Mouse (Mus musculus) limb, embryonic 13.5 days (tissue): ENCODE measurements around the gene Zfp781. TPM values are rescaled to one million over a fixed set of nuclear protein-coding genes. Genes with fewer than 3 reads are reported as not detected.
"Not testable (repeated sequence)": the region's sequence is repeated elsewhere in the genome, so short reads cannot be mapped to it uniquely, and the experiment has no call there.

Source experiments
- ATAC-seq: fragments of 200-750 bp; cut with Nextera tagmentation; 2 replicates; pipeline ENCODE4 v1.8.0; 2017; ENCODE audit warnings: low read depth, moderate number of reproducible peaks, moderate TSS enrichment; ENCODE audit not compliant: low FRiP score
- H3K27ac ChIP-seq: fragments of 300-500 bp; sonication (generic); 2 replicates; pipeline ENCODE4 v1.5.1; 2015; ENCODE audit warnings: inconsistent platforms, mild to moderate bottlenecking, moderate library complexity
- H3K27me3 ChIP-seq: fragments of 300-500 bp; sonication (generic); 2 replicates; pipeline ENCODE4 v1.6.1; 2015; ENCODE audit warnings: mild to moderate bottlenecking, inconsistent platforms
- H3K36me3 ChIP-seq: fragments of 300-500 bp; sonication (generic); 2 replicates; pipeline ENCODE4 v1.6.1; 2015; ENCODE audit warnings: inconsistent platforms, mild to moderate bottlenecking, moderate library complexity
- H3K4me1 ChIP-seq: fragments of 300-500 bp; sonication (generic); 2 replicates; pipeline ENCODE4 v1.6.1; 2015; ENCODE audit warnings: inconsistent platforms
- H3K4me2 ChIP-seq: fragments of 300-500 bp; sonication (generic); replicated peaks from 2 replicates; pipeline ENCODE4 v1.6.1; 2015; ENCODE audit warnings: inconsistent platforms, mild to moderate bottlenecking, moderate library complexity
- H3K4me3 ChIP-seq: fragments of 300-500 bp; sonication (generic); 2 replicates; pipeline ENCODE4 v1.5.1; 2015; ENCODE audit warnings: moderate library complexity, mild to moderate bottlenecking, inconsistent platforms
- H3K9ac ChIP-seq: fragments of 300-500 bp; sonication (generic); 2 replicates; pipeline ENCODE4 v1.6.1; 2015; ENCODE audit warnings: mild to moderate bottlenecking, inconsistent platforms
- H3K9me3 ChIP-seq: fragments of 300-500 bp; sonication (generic); 2 replicates; pipeline ENCODE4 v1.6.1; 2016; ENCODE audit warnings: inconsistent platforms
- WGBS: fragments of 180-500 bp; shearing (Covaris S2); methylation state at CpG from one replicate; pipeline ENCODE4 v1.1.7; 2015; 5-methylcytosine and 5-hydroxymethylcytosine counted together
- polyA plus RNA-seq: library from polyadenylated mRNA; unstranded; fragments of >200 nt; fragmentation: Nextera tagmentation; extraction: Ambion mirVana; gene quantifications from 2 replicates; pipeline ENCODE4 v1.2.1, GENCODE M21; 2015

The Zfp781 gene
- polyA plus RNA-seq: 2.9 and 3.9 TPM in 2 replicates

GRCm38 (mm10) chr10:81929842-81930743 lies at the start of gene Zfp781:
TSS of gene Zfp781 (minus strand) at chr10:81930480.
- WGBS: no CpG with 5 or more reads among the region's 43 CpGs
- H3K27me3 ChIP-seq, H3K4me3 ChIP-seq, H3K27ac ChIP-seq, H3K9me3 ChIP-seq, H3K4me2 ChIP-seq, H3K9ac ChIP-seq, H3K36me3 ChIP-seq, H3K4me1 ChIP-seq: not testable (repeated sequence)
- peak; percentile 98 for ATAC-seq

- not testable (repeated sequence) for H3K9ac ChIP-seq, H3K27ac ChIP-seq, H3K36me3 ChIP-seq, H3K4me3 ChIP-seq, ATAC-seq, H3K9me3 ChIP-seq, H3K27me3 ChIP-seq, H3K4me1 ChIP-seq, H3K4me2 ChIP-seq
- WGBS: no CpG with 5 or more reads among the region's 44 CpGs
Observed at GRCm38 (mm10) chr10:81978365-81979003, 48.2 kb upstream of the Zfp781 start.

- no CpG with 5 or more reads among the region's 3 CpGs for WGBS
- not testable (repeated sequence) for H3K9me3 ChIP-seq, H3K4me3 ChIP-seq, H3K36me3 ChIP-seq, H3K9ac ChIP-seq, H3K27ac ChIP-seq, H3K4me1 ChIP-seq, H3K27me3 ChIP-seq, H3K4me2 ChIP-seq
- peak; percentile 57; the same call in 1 of the 2 replicates for ATAC-seq
Observed at GRCm38 (mm10) chr10:81930744-81931118, 451 bp upstream of the Zfp781 start.

GRCm38 (mm10) chr10:81863409-81864407 lies 66.6 kb downstream of the Zfp781 start, which contains the start of gene Gm32687:
TSS of gene Gm32687 (plus strand) at chr10:81863934.
- not testable (repeated sequence) for H3K9me3 ChIP-seq

More at GRCm38 (mm10) chr10:81863409-81864407, 66.6 kb downstream of the Zfp781 start, which contains the start of gene Gm32687:
- not testable (repeated sequence) for H3K9ac ChIP-seq, H3K27ac ChIP-seq, H3K4me1 ChIP-seq, H3K27me3 ChIP-seq, H3K4me3 ChIP-seq, H3K36me3 ChIP-seq
- 45% methylated on average over 5 of the region's 49 CpGs for WGBS
- peak; percentile 99 for ATAC-seq
- H3K4me2 ChIP-seq: 0 out of 2 replicates have a peak within 1 kb of the TSS, but pooled peaks have one; percentile 25

Other genes with a start within 250 kb of the Zfp781 start
- 15.2 and 16.1 TPM in 2 replicates for gene Zfp433, start 225.7 kb downstream of the Zfp781 start, polyA plus RNA-seq
- 10.3 and 11.7 TPM in 2 replicates for gene Gm3055, start 159.3 kb downstream of the Zfp781 start, polyA plus RNA-seq
- gene Gm4767, start 118.3 kb downstream of the Zfp781 start, polyA plus RNA-seq: 4.6 and 5.7 TPM in 2 replicates
- 11.4 and 11.6 TPM in 2 replicates for gene Gm32687, start 66.5 kb downstream of the Zfp781 start, polyA plus RNA-seq
- gene Zfp873, start 117.6 kb upstream of the Zfp781 start, polyA plus RNA-seq: 15.5 and 17.1 TPM in 2 replicates
- gene BC024063, start 152.9 kb upstream of the Zfp781 start, polyA plus RNA-seq: 6.2 and 6.5 TPM in 2 replicates
- 7.0 and 7.5 TPM in 2 replicates for gene AU041133, start 197.5 kb upstream of the Zfp781 start, polyA plus RNA-seq